Comparison of ENCODE assay signal across 9 mouse cellular contexts in the genomic region with DNA sequence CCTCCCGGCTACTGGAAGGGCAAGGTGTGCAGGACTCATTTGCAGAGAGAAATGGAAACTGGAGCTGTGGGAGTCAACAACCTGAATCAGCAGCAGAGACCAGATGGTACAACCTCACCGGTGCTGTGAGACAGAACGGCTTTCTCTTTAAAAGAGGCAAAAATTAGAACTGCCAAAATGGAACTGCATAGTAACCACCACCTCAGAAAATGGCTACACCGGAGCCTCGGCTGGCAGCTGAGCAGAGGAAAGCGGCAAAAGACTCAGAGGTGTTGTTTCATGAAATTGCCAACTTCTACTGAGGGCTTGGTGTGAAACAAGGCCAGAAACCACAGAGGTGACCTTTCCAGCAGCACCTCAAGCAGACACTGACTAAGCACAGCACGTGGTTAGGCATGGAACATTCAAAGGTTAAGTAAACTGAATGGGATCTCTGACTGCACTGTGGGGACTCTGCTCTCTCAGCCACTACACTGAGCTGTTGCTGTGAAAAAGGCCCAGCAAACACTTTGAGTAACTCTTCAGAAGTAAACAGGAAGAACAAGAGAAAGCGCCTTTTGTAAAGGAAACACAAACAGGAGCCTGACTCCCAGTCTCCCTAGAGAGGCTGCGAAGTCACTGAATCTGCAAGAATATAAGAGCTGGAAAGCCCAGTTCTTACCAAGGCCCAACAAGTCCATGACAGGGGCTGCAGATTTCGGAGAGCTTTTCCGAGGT. TPM values are rescaled to one million over a fixed set of nuclear protein-coding genes. Genes with fewer than 3 reads are reported as not detected.
DNase-seq lines count a peak whose midpoint lies in the region; ATAC-seq and TF ChIP-seq lines count a peak whose summit lies in the region.
"Had no signal": no experiment of that assay in that cellular context is flagged by ENCODE, and none has a peak within 500 bp of the region (broad histone marks: within the 10 kb centered on the region; RNA-seq: fewer than 3 reads in every experiment).

No protein-coding gene starts in this region.

- H3K9ac ChIP-seq in forebrain, postnatal 0 days = no peak overlapping the region
- H3K9ac ChIP-seq: hindbrain, embryonic 15.5 days had no signal

- H3K4me3 ChIP-seq in forebrain, postnatal 0 days (ENCODE audit: low read depth, low read length) = no peak overlapping the region
- H3K4me3 ChIP-seq: hindbrain, embryonic 15.5 days had no signal

- TF ChIP-seq CTCF in forebrain, postnatal 0 days (IDR thresholded peaks at IDR 0.05; ENCODE audit: low read depth) = no peak

- 85% methylated on average over 11 of the region's 11 CpGs for WGBS in forebrain, postnatal 0 days

- ATAC-seq in megakaryocyte-erythroid progenitor cell, adult 5-6 weeks (replicated peaks; ENCODE audit: low FRiP score, low TSS enrichment, poor library complexity, severe bottlenecking) = no peak
- no peak for ATAC-seq in forebrain, postnatal 0 days

- H3K4me2 ChIP-seq in forebrain, postnatal 0 days (ENCODE audit: low read depth) = no peak overlapping the region
- H3K4me2 ChIP-seq: hindbrain, embryonic 15.5 days had no signal

- H3K36me3 ChIP-seq in forebrain, postnatal 0 days (ENCODE audit: insufficient read depth) = peaks cover 47% of the 10 kb centered on the region

- peak; percentile 52 for DNase-seq in kidney, adult 18-20 months
- DNase-seq in kidney, postnatal 4 days = no peak
- peak; percentile 75 for DNase-seq in R1 (ENCODE audit: low read depth, low spot score)
- DNase-seq in kidney, adult 9 months = peak; percentile 80
- peak; percentile 37 to 51 for DNase-seq in right cerebral cortex, postnatal 36 days (ENCODE audit: low spot score in 2 of 2)
- no peak for DNase-seq in ovary, adult 18-20 months (ENCODE audit: low spot score)
- no peak for DNase-seq in forebrain, postnatal 0 days

- no peaks in the 10 kb centered on the region for H3K9me3 ChIP-seq in forebrain, postnatal 0 days (ENCODE audit: low read length)
- H3K9me3 ChIP-seq: hindbrain, embryonic 15.5 days had no signal

- H3K27ac ChIP-seq in forebrain, postnatal 0 days (ENCODE audit: low read depth, low read length) = no peak overlapping the region; the same call in 1 of the 2 replicates
- H3K27ac ChIP-seq: hindbrain, embryonic 15.5 days had no signal

- no peaks in the 10 kb centered on the region for H3K4me1 ChIP-seq in forebrain, postnatal 0 days (ENCODE audit: insufficient read depth)
- H3K4me1 ChIP-seq: hindbrain, embryonic 15.5 days had no signal

- no peaks in the 10 kb centered on the region for H3K27me3 ChIP-seq in forebrain, postnatal 0 days (ENCODE audit: insufficient read depth, low read length)
- H3K27me3 ChIP-seq: hindbrain, embryonic 15.5 days had no signal

RNA-seq across cellular contexts. Expression of a gene that starts 23.4 kb away (rescaled TPM):
- 3.1 and 9.1 TPM in 2 replicates for total RNA-seq in megakaryocyte-erythroid progenitor cell, adult 5-6 weeks (2014; fragmentation: Nextera tagmentation)
- 2.3 and 7.8 TPM in 2 replicates for total RNA-seq in megakaryocyte-erythroid progenitor cell, adult 5-6 weeks (2017)
- total RNA-seq in forebrain, postnatal 0 days (2014; rRNA removed) = 2.6 and 3.1 TPM in 2 replicates
- 2.5 and 4.5 TPM in 2 replicates for polyA plus RNA-seq in forebrain, postnatal 0 days (2015; fragmentation: Nextera tagmentation; extraction: Ambion mirVana)

RNA-seq across cellular contexts. Expression of a gene that starts 42.2 kb away (rescaled TPM):
- total RNA-seq in megakaryocyte-erythroid progenitor cell, adult 5-6 weeks (2014; fragmentation: Nextera tagmentation) = 157 and 168 TPM in 2 replicates
- 84.1 and 87.3 TPM in 2 replicates for total RNA-seq in megakaryocyte-erythroid progenitor cell, adult 5-6 weeks (2017)
- total RNA-seq in forebrain, postnatal 0 days (2014; rRNA removed) = 86.8 and 92.0 TPM in 2 replicates
- polyA plus RNA-seq in forebrain, postnatal 0 days (2015; fragmentation: Nextera tagmentation; extraction: Ambion mirVana) = 41.3 and 49.7 TPM in 2 replicates

RNA-seq across cellular contexts. Expression of a gene that starts 50.1 kb away (rescaled TPM):
- 6.9 and 13.5 TPM in 2 replicates for total RNA-seq in megakaryocyte-erythroid progenitor cell, adult 5-6 weeks (2014; fragmentation: Nextera tagmentation)
- total RNA-seq in megakaryocyte-erythroid progenitor cell, adult 5-6 weeks (2017) = 13.2 and 29.9 TPM in 2 replicates
- total RNA-seq in forebrain, postnatal 0 days (2014; rRNA removed) = 15.6 and 15.7 TPM in 2 replicates
- 16.0 and 18.7 TPM in 2 replicates for polyA plus RNA-seq in forebrain, postnatal 0 days (2015; fragmentation: Nextera tagmentation; extraction: Ambion mirVana)

Comparison
In these comparisons a context has a peak if more than half of its experiments do, and no peak if none do; other contexts are left out.
1. DNase-seq: peak in kidney, adult 18-20 months (single experiment), R1 (single experiment), kidney, adult 9 months (single experiment) and right cerebral cortex, postnatal 36 days (2 of 2); none in kidney, postnatal 4 days (0 of 2), ovary, adult 18-20 months (single experiment) and forebrain, postnatal 0 days (single experiment).